8 mouse cellular contexts compared by ENCODE assay signal in the genomic region with DNA sequence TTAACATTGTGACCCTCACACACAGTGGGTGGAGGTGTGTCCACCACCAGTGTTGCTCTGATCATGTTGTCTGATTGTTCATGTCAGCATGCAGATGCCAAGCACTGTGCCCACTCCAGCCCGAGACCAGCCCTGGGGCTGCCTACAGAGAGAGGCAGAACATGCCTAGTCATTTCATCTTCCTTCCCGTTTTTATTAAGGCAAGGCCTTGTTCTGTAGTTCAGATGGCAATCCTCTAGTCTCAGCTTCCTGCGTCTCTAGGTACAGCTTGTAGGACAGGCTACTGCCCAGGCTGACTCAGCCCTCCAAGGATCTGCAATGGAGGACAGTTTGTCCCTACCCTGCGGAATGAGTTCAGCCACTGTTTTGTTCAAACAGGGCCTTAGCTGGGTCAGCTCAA. TPM values are rescaled to one million over a fixed set of nuclear protein-coding genes. Genes with fewer than 3 reads are reported as not detected.
DNase-seq lines count a peak whose midpoint lies in the region; ATAC-seq lines count a peak whose summit lies in the region.

No protein-coding gene starts in this region.

- 43% methylated on average over 4 of the region's 4 CpGs for WGBS in heart, embryonic 10.5 days
- WGBS in limb, embryonic 10.5 days: 52% methylated on average over 4 of the region's 4 CpGs
- WGBS in midbrain, embryonic 15.5 days: 22% methylated on average over 4 of the region's 4 CpGs

- peak; percentile 81 for ATAC-seq in granulocyte monocyte progenitor cell, adult 5-6 weeks (replicated peaks; ENCODE audit: poor library complexity, severe bottlenecking)
- ATAC-seq in midbrain, embryonic 15.5 days (replicated peaks): peak; percentile 72
- ATAC-seq in activated CD4-positive, CD25-positive, alpha-beta regulatory T cell, adult 4 months: no peak

- 0 out of 2 replicates have a peak overlapping the region, but pooled peaks have one; percentile 20 for H3K4me2 ChIP-seq in midbrain, embryonic 15.5 days

- H3K27ac ChIP-seq in heart, embryonic 10.5 days: no peak overlapping the region
- H3K27ac ChIP-seq in limb, embryonic 10.5 days: no peak overlapping the region
- H3K27ac ChIP-seq in midbrain, embryonic 15.5 days: peak overlapping the region; percentile 62

- 0 out of 2 replicates have a peak overlapping the region, but pooled peaks have one; percentile 2 for H3K9ac ChIP-seq in midbrain, embryonic 15.5 days

- H3K36me3 ChIP-seq in heart, embryonic 10.5 days: no peaks in the 10 kb centered on the region
- H3K36me3 ChIP-seq in limb, embryonic 10.5 days: no peaks in the 10 kb centered on the region
- H3K36me3 ChIP-seq in midbrain, embryonic 15.5 days (replicated peaks): no peaks in the 10 kb centered on the region

- DNase-seq in heart, adult 18-20 months: peak; percentile 27 to 30
- no peak for DNase-seq in heart, embryonic 10.5 days (ENCODE audit: low spot score)
- DNase-seq in adrenal gland, adult 2 months: peak; percentile 63
- peak; percentile 35 for DNase-seq in limb, embryonic 10.5 days (ENCODE audit: low spot score)
- no peak for DNase-seq in Muller cell, postnatal 12 days (ENCODE audit: inconsistent ontology term)

- H3K4me3 ChIP-seq in heart, embryonic 10.5 days: no peak overlapping the region
- H3K4me3 ChIP-seq in limb, embryonic 10.5 days: no peak overlapping the region
- no peak overlapping the region for H3K4me3 ChIP-seq in midbrain, embryonic 15.5 days

- no peaks in the 10 kb centered on the region for H3K4me1 ChIP-seq in heart, embryonic 10.5 days
- H3K4me1 ChIP-seq in limb, embryonic 10.5 days: no peaks in the 10 kb centered on the region; the same call in 1 of the 2 replicates
- H3K4me1 ChIP-seq in midbrain, embryonic 15.5 days: peaks cover 7% of the 10 kb centered on the region

- H3K9me3 ChIP-seq in heart, embryonic 10.5 days: peaks cover 4% of the 10 kb centered on the region; the same call in 1 of the 2 replicates
- no peaks in the 10 kb centered on the region for H3K9me3 ChIP-seq in limb, embryonic 10.5 days (replicated peaks)
- no peaks in the 10 kb centered on the region for H3K9me3 ChIP-seq in midbrain, embryonic 15.5 days

- H3K27me3 ChIP-seq in heart, embryonic 10.5 days (ENCODE audit: insufficient read depth, poor library complexity, severe bottlenecking): peaks cover 38% of the 10 kb centered on the region
- peaks cover 53% of the 10 kb centered on the region for H3K27me3 ChIP-seq in limb, embryonic 10.5 days (ENCODE audit: low read depth, poor library complexity, severe bottlenecking)
- peaks cover 5% of the 10 kb centered on the region for H3K27me3 ChIP-seq in midbrain, embryonic 15.5 days (replicated peaks)

RNA-seq across cellular contexts. Expression of gene Slc6a5, which starts 13.0 kb away (rescaled TPM):
- not detected for total RNA-seq in heart, adult 18-20 months (2021)
- polyA plus RNA-seq in heart, embryonic 10.5 days (2016; fragmentation: Nextera tagmentation; extraction: Ambion mirVana): not detected in 2 replicates
- total RNA-seq in adrenal gland, adult 2 months (2021): 1 to 10 TPM; 1.3 to 2.2 TPM
- polyA plus RNA-seq in adrenal gland, adult 2 months (2012; rRNA removed): 3.1 and 3.3 TPM in 2 replicates
- 0.09 TPM in 1 of 2 replicates, not detected in the other for total RNA-seq in granulocyte monocyte progenitor cell, adult 5-6 weeks (2014; fragmentation: Nextera tagmentation)
- total RNA-seq in granulocyte monocyte progenitor cell, adult 5-6 weeks (2017): not detected in 2 replicates
- polyA plus RNA-seq in limb, embryonic 10.5 days (2016; fragmentation: Nextera tagmentation; extraction: Ambion mirVana): 0.03 TPM in 1 of 2 replicates, not detected in the other
- 0.31 and 0.41 TPM in 2 replicates for polyA plus RNA-seq in midbrain, embryonic 15.5 days (2015; fragmentation: Nextera tagmentation; extraction: Ambion mirVana)
- not detected for polyA plus RNA-seq in activated CD4-positive, CD25-positive, alpha-beta regulatory T cell, adult 4 months (2017; shearing (Covaris generic))

RNA-seq across cellular contexts. Expression of gene Nell1, which starts 51.7 kb away (rescaled TPM):
- not detected for total RNA-seq in heart, adult 18-20 months (2021)
- polyA plus RNA-seq in heart, embryonic 10.5 days (2016; fragmentation: Nextera tagmentation; extraction: Ambion mirVana): 0.62 and 2.4 TPM in 2 replicates
- under 1 TPM; 0.49 to 0.59 TPM for total RNA-seq in adrenal gland, adult 2 months (2021)
- 0.27 and 0.33 TPM in 2 replicates for polyA plus RNA-seq in adrenal gland, adult 2 months (2012; rRNA removed)
- total RNA-seq in granulocyte monocyte progenitor cell, adult 5-6 weeks (2014; fragmentation: Nextera tagmentation): not detected in 2 replicates
- not detected in 2 replicates for total RNA-seq in granulocyte monocyte progenitor cell, adult 5-6 weeks (2017)
- 0.55 and 0.74 TPM in 2 replicates for polyA plus RNA-seq in limb, embryonic 10.5 days (2016; fragmentation: Nextera tagmentation; extraction: Ambion mirVana)
- polyA plus RNA-seq in midbrain, embryonic 15.5 days (2015; fragmentation: Nextera tagmentation; extraction: Ambion mirVana): 28.2 and 30.2 TPM in 2 replicates
- under 1 TPM in 1 of 2 experiments, not detected in 1; 0.05 TPM for polyA plus RNA-seq in activated CD4-positive, CD25-positive, alpha-beta regulatory T cell, adult 4 months (2017; shearing (Covaris generic))

Comparison
In these comparisons a context has a peak if more than half of its experiments do, and no peak if none do; other contexts are left out.
1. DNase-seq: peak in heart, adult 18-20 months (2 of 2), adrenal gland, adult 2 months (single experiment) and limb, embryonic 10.5 days (single experiment); none in heart, embryonic 10.5 days (single experiment) and Muller cell, postnatal 12 days (single experiment).